Mouse (Mus musculus): ENCODE data around the gene Olfr315.
"Not testable (repeated sequence)": the region's sequence is repeated elsewhere in the genome, so short reads cannot be mapped to it uniquely, and the experiment has no call there.

Gene Olfr315

DNA sequence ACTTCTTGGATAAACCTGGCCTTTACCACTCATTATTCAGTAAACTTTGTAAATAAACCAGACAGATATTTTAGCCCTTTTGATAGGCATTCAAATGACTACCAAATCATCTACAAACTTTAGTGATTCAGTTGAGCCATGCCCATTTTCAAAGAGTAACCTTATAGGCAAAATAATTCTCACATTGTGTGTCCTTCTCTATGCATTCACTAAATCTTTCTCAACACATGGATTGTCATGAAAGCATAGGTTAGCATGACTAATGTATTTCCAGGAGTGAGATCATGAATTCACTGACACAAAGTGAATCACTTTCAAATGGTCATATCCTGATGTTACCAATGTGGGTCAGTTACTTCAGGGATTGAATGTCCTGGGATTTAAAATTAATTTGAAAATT lies at the start of gene Olfr315:
Gene Olfr315, plus strand, starts transcription at position 301 of the 400 bp plus-strand sequence.
- no peak for DNase-seq (ENCODE audit: extremely low spot score, low read depth, low spot score)

DNA sequence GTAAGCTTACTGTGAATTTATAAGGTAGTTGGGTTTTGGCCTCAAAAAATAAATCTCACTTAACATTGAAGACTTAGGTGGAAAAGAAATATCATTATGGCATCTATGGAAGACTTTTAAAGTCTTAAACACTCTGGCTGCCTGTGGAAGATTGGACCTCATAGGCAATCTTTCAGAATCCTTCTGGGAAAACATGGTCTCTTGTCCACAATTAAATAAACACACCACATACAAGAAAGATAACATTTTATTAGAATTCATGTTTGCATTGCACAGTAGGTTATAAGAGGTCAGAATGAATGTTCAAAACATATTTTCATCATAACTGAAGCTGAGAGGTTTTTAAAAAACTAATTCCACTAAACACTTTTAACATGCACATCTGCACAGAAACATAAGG lies 49.1 kb upstream of the Olfr315 start, which contains the start of gene Olfr318:
Gene Olfr318, minus strand, starts transcription at position 101 of the 400 bp plus-strand sequence.
- no peak for DNase-seq (ENCODE audit: extremely low spot score, low read depth, low spot score)

DNA sequence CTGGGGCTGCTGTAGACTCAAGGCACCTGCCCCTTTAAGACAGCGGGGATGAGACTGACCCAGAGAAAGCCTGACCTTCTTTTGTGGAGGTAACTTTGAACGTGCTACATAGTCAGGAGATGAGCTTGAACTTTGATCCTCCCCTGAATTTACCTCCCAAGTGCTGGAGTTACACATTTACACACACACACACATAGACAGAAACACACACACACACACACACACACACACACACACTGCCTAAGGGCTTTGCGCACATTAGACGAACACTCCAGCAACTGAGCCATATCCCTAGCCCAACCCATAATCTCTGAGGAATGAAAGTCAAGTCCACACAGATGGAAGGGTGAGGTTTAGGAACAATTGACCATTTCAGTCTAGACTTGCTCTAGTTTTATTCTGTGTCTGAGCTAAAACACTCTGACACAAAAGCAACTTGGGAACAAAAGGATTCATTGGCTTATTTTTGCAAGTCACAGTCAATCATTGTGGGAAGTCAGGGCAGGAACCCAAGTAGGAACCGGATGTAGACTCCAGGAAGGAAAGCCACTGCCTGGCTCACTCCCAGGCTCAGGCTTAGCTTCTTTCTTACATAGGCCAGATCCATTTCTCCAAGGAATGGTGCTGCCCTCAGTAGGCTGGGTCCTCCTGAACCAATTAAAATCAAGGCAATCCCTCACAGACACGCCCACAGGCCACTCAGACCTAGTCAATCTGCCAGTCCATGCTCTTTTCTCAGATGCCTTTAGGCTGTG lies 44.9 kb upstream of the Olfr315 start:
- not testable (repeated sequence) for DNase-seq (ENCODE audit: extremely low spot score, low read depth, low spot score)

DNA sequence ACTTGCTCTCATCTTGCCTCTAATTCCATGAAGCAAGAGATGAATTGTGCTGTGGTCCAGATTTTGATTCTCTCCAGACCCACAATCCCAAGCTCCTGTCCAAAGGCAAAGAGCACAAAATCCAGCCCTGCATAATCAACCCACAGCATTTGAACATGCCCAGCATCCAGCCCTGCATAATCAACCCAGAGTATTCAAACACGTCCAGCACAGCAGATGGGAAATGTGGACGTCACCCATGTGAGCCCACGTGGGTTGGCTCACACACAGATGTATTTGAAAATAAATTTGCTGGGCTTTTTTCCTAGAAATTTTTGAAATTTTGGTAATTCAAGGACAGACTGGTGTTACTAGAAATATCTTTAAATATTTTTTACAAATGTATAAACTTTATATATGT lies 39.6 kb upstream of the Olfr315 start:
- DNase-seq (ENCODE audit: extremely low spot score, low read depth, low spot score), result no peak

DNA sequence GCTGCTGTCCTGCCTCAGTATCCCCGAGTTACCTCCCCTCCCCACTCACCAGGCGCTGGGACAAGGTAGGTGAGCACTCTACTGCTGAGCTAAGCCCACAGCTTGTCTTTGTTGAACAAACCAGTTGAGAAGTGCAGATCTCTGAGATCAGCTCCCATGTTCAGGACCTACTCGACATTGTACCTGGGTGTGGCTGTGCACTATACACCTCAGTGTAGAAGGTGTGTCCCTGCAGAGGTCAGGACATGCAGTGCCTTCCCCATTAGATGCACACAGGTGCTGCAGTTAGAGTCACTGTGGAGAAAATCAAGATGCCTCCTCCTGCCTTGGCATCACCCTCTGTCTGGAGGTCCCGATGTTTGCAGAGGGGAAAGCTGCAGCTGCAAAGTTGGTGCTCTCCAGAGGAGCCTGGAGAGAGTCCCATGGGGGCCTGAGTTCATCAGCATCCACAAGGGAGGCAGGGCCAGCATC lies 34.2 kb upstream of the Olfr315 start, which contains the start of gene Olfr317:
Gene Olfr317, minus strand, starts transcription at position 421 of the 471 bp plus-strand sequence.
- DNase-seq (ENCODE audit: extremely low spot score, low read depth, low spot score), result no peak

DNA sequence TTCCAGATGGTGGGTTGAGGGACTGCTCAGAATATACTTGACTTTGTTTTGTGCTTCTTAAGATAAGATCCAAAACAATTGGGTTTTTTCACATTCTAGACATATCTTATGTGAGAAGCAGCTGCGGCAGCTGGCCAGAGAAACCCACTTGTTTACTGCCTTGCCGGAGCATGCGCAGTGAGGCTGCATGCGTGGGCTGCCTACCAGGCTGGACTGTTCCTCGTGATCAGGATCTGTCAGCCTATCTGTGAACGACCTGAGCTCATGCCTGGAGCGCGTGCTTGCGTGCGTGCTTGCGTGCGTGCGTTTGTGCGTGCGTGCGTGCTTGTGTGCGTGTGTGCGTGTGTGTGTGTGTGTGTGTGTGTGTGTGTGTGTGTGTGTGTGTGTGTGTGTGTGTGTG lies 21.9 kb upstream of the Olfr315 start:
- DNase-seq (ENCODE audit: extremely low spot score, low read depth, low spot score), result not testable (repeated sequence)

DNA sequence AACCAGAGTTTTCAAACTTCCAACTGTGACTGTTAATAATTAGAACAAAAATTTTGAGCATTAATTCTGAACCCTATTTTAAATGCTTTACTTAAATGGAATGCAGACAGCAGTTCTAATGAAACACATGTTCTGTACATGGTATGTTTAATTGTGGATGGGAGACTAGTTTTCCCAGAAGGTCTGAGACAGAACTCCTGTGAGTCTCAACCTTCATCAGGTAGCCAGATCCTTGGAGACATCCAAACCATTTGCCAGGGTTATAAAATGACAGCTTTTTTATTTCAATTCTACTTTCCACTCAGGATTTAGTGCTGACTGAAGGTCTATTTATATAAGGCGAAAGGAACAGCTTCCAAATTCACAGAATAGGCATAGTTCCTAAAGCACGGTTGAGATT lies 20.6 kb upstream of the Olfr315 start, which contains the start of gene Olfr316:
Gene Olfr316, plus strand, starts transcription at position 301 of the 400 bp plus-strand sequence.
- DNase-seq (ENCODE audit: extremely low spot score, low read depth, low spot score), result no peak

DNA sequence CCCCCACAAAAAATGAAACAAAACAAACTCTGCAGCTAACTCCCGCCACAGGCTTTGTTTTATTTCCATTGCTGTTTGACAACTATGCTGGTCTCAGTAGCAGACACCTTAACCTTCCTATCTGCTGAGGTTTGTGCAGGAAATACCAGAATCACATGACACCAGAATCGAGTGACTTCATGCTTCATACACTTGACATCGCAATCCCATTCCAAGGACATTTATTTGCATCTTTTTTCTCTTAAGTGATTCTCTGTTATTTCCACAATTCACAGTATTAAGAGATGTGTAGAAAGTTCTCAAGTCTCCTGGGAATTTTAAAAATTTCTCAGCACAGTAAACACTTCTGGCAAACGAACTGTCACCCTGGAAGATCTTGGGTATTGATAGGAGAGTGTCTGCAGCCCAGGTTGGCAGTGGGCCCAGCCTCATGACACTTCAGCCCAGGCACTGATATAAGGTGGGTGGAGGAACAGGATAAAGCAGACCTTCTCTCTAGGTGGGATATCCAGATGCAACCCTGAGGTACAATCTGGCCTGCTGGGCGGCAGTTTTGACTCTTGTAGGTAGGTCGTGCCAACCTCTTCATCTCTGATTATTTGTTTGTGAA lies 9.6 kb downstream of the Olfr315 start, which contains the start of gene Olfr314:
Gene Olfr314, plus strand, starts transcription at position 473 of the 610 bp plus-strand sequence.
- no peak for DNase-seq (ENCODE audit: extremely low spot score, low read depth, low spot score)

DNA sequence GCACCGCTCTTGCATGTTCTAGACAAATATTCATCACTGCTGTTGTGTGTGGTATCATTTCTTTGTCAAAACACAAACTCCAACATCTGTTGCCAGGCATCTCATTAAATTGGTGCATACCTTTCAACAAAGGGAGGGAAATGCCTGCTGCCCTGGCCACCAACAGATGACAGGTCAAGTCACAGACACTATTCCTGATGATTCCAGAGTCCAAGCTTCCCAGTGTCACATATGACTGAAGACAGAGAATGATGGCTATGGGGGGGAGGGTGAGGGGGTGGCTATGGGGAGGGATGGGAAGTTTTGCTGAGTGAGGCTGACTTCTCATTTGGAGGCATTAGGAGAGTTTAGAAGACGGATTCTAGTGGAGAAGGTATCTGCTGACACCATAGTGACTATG lies 11.2 kb downstream of the Olfr315 start:
- no peak for DNase-seq (ENCODE audit: extremely low spot score, low read depth, low spot score)

DNA sequence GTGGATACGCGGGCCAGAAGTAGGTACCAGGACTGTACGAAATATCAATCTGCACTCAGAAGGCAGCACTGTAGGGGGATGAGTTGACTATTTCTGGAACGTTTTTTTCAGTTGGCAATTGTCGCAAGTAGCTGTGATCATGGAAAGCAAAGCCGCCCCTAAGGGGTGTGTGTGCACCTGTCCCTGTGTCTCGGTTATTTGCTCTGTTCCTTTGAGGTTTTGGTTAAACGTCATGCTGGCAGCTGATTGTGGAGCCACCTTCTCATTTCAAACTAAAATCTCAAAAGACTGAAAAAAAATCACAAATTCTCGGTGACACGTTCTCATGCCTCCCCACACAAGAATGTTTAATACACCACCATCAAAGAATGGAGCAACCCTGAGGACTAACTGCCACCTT lies 14.7 kb downstream of the Olfr315 start:
- no peak for DNase-seq (ENCODE audit: extremely low spot score, low read depth, low spot score)

DNA sequence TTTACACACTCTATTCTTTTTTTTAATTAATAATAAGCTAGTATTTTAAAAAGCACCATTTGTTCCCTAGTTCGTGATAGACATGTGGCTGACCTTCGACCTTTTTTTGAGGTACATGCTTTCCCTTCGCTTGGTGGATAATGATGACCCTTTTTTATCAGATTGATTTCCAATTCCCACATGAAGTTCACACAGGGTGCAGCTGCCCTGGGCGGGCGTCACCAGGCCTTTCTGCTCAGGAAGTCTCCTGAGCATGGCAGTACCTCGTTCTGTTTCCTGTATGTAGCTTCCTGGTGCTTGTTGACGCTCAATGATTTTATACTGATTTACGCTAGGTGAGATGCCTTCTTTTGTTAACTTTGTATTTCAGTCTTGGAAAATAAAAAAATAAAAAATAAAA lies 15.4 kb downstream of the Olfr315 start:
- no peak for DNase-seq (ENCODE audit: extremely low spot score, low read depth, low spot score)

DNA sequence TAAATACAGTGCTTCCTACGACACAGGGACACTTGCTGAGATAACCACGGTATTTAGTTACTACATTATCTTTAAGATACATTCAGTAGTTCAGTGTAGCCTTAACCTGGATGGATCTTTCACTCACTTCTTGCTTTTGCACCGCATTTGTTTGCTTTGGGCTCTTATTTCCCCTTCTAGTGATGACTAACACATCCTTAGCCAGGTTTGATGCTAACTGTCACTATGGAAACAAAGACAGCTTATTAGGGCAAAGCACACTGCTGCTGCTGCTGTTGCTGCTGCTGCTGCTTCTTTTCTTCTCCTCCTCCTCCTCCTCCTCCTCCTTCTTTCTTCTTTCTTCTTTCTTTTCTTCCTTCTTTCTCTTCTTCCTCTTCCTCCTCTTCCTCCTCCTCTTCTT lies 16.5 kb downstream of the Olfr315 start:
- no peak for DNase-seq (ENCODE audit: extremely low spot score, low read depth, low spot score)

DNA sequence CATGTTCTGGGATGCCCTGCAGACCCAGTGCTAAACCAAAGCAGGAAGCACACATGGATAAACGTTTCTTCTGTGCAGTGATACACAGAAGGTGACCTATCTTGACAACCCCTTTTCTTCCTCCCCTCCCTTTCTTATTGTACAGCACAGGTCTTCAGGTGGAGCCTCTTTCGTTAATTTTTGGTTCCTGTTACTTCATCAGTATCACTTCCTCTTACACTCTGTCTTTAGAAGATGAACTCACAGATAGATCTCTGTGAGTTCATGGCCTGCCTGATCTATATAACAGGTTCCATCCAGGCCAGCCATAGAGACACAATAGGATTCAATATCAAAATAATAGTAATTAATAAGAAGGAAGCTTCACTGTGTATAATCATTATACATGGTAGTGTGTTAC lies 17.1 kb downstream of the Olfr315 start:
- DNase-seq (ENCODE audit: extremely low spot score, low read depth, low spot score), result no peak

DNA sequence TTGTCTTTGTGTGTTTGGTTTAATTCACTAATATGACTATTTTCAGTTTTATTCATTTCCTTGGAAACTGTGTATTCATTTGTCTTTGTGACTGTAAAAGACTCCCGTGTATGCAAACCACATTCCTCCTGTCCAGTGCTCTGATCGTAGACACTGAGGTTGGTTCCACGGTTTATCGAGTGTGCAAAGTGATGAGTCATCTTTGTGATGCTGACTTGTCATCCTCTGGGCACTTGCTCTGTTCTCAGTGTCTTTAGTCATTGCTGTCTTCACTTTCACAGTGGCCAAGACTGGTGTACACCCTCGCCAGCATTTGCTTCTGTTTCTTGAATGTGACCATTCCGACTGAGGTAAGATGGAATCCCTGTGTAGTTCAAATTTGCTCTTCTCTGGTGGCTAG lies 17.7 kb downstream of the Olfr315 start:
- DNase-seq (ENCODE audit: extremely low spot score, low read depth, low spot score), result no peak

DNA sequence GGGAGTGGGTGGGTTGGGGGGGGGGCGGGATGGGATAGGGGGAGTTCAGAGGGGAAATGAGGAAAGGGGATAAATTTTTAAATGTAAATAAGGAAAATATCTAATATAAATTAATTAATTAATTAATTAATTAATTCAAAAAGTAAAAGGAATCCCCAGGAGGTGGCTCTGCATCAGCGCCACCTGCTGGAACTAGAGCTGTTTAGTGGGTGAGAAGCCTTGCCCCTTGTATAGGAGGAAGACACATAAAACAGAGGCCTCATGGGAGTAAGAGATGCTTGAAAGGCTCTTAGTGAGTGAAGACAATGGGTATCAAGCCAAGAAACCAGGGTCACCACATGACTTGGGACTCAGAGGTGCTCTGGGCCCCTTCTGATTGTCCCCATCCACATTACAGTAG lies 22.9 kb downstream of the Olfr315 start:
- no peak for DNase-seq (ENCODE audit: extremely low spot score, low read depth, low spot score)

DNA sequence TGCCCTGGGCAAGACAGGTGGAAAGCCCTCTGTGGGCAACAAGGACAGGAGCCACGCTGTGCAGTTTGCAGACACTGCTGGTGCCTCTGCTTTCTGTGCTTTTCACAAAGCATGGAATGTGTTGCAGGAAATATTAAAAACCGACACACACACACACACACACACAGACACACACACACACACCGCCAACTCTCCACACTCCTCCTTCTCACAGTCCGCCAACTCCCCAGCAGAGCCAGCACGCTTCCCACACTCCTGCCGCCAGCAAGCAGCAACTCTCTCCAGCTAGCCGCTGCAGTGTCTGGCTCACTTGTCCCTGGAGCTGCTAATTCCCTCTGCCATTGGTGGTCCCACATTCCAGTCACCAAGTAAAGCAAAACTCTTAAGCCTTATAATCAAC lies 23.9 kb downstream of the Olfr315 start:
- DNase-seq (ENCODE audit: extremely low spot score, low read depth, low spot score), result no peak

DNA sequence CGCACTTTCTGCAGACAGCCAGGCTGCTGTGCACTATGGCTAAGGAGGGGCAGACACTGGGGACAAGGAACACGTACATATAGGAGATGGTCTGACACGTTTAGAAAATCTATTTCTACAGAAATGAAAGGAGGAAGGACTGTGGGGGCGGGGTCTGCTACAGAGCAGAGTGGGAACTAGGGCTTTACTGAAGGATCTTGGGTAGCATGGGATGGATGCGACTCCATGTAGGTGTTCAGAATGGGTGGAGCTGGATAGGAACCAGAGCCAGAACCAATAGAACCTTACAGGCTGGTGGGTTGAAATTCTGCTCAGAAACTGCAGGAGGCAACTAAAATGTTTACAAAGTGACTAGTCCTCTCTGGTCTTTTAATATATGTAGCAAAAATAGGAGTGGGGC lies 26.8 kb downstream of the Olfr315 start:
- DNase-seq (ENCODE audit: extremely low spot score, low read depth, low spot score), result no peak

DNA sequence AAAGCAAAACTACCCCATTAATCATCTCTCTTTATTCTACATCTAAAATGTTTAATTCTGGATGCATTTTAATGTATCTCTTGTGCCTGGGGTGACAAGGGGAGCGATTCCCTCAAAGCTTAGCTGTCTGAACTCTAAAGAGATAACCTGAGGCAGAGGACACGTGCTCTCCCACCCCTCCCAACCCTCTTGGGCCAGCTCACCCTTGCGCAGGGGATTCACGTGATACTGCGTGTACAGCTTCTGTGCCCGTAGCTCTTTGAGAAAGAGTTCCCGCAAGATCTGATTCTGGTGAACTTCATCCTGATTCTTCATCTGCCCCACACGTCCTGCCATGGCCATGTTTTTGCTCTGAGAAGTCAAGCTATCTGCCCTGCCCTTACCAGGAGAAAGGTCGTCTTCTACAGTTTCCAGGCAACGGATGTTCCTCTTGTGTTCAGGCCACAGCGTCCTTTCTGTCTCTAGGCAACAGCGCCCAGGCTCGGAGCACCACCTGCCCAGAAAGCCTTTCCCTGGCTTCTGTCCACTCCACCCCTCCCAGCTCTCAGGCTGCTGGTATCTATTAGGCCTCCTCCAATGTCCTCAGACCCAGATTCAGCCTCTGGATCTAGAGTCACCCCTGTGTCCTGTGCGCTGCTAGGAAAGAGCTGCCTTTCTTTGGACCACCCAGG lies 28.7 kb downstream of the Olfr315 start, which contains the start of gene Fam183b:
Gene Fam183b, minus strand, starts transcription at position 403 of the 671 bp plus-strand sequence.
- no peak for DNase-seq (ENCODE audit: extremely low spot score, low read depth, low spot score)

DNA sequence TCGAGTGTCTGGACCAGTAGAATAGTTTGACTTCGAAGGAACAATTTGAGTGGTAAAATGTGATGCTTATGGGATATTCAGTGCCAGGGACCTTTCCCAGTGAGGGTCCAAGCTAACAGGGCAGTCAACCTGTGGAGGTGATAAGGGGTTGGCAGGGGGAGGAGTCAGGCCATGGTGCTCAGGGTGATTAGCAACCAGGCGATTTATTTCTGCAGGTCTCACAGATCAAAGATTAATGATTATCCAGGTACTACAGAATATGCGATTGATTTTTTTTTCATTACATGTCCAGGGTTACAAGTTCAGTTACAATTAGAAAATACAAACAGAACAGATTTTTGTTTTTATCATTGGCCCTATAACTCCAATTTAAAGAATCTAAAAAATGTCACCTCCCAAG lies 30.9 kb downstream of the Olfr315 start:
- no peak for DNase-seq (ENCODE audit: extremely low spot score, low read depth, low spot score)

DNA sequence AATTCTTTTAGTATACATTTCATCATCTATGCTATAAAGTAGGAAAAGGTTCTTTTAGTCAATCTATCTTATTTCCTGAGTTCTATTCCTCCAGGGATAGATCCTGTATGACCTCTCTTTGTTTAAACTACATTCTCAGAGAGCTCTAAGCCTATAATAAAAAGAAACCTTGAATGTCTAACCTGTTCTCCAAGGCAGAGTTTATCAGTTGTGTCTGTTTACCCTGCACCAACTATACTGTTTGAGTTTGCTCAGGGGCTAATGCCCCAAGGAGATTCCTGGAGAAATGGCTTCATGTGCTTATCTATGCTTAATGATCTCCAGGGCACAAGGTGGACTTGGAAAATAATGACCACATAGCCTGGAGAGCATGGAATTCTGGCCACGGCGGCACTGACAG lies 31.4 kb downstream of the Olfr315 start:
- no peak for DNase-seq (ENCODE audit: extremely low spot score, low read depth, low spot score)

DNA sequence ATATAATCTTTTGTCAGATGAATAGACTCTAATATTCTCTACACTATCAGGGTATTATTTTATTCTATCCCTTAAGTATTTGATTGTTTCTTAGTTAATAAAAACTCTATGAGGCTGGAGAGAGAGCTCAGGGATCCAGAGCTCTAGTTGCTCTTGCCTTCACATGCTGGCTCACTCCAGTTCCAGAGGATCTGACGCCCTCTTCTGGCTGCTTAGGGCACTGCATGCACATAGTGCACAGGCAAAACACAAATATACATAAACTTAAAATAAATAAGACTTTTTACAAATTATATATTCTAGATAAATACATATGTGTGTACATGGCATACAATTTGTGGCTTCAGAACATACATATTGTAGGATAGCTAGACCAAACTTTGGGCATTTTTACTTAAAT lies 39.0 kb downstream of the Olfr315 start:
- DNase-seq (ENCODE audit: extremely low spot score, low read depth, low spot score), result no peak

DNA sequence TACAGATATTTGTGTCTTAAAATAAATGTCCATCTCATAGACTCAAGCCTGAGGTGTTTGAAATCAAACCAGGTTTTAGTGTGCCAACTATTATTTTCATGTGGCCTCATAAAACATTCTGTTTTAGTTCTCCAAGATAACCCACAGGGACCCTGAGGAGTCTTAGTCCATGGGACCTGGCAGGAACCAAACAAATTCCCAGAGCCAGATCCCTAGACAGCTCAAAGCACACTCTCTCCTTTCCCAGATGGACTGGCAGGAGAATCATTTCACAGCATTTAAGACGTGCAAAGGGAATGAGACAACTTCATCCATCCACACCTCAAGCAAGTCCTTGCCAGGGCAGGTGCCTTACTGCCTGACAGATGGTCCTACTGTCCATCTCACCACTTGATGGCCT lies 41.7 kb downstream of the Olfr315 start, which contains the start of gene Olfr313:
Gene Olfr313, plus strand, starts transcription at position 301 of the 400 bp plus-strand sequence.
- not testable (repeated sequence) for DNase-seq (ENCODE audit: extremely low spot score, low read depth, low spot score)

Measured in hindlimb bud, embryonic 11.5 days (tissue).